Mouse (Mus musculus) skeletal muscle tissue, postnatal 0 days (tissue): ENCODE results near the gene Unc119b. TPM values are rescaled to one million over a fixed set of nuclear protein-coding genes. Genes with fewer than 3 reads are reported as not detected.

ENCODE experiments used
- polyA plus RNA-seq: library from polyadenylated mRNA; unstranded; fragments of >200 nt; fragmentation: Nextera tagmentation; extraction: Ambion mirVana; gene quantifications from 2 replicates; pipeline ENCODE4 v1.2.1, GENCODE M21; 2015

Unc119b gene
- 10.2 and 11.9 TPM in 2 replicates for polyA plus RNA-seq

GRCm38 (mm10) chr5:115134234-115135165 is at the start of gene Unc119b:
Gene Unc119b (minus strand): TSS chr5:115134975.

DNA sequence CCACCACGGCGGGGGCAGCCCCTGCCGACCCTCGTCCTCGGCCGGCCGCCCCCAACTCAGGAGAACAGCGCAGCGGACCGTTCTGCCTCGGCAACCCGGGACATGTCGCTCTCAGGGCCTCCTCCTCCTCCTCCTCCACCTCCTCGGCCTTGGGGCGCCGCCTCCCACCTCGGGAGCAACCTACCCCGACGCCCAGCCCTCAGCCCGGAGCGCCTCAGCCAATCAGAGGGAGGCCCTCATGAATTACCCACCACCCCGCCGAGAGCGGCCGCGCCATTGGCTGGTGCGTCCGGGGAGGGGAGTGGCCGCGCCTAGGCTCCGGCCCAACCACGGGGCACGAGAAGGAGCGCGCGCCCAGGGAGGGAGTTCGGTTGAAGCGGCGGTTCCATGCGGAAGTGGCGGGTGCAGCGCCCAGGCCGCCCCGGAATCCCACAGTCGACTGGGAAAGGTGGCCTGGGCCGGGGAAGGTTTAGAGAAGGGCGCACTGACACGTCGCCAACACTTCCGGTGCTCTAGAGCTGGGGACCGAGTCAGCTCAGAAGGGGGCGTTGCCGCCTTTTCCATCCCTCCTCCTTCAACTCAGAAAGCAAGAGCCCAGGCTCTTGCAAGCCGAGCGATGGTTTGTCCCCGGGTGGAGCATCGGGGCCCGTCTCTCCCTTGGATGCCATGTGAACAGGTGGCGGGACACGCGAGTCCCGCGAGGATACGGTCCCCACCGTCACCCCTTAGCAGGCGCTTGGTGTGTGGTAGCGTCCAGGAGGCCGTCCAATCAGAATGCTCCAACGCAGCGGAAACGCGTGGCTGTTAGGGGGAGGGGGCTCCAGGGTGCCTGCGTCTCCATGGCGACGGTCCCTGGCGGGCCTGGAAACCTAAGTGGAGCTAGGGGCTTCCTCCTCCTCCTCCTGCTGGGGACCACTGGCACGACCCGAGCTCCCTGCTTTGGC is 23.5 kb upstream of the Unc119b start, which contains the start of gene Mlec:
Gene Mlec (minus strand): TSS at position 140 of the 944 bp plus-strand sequence.

DNA sequence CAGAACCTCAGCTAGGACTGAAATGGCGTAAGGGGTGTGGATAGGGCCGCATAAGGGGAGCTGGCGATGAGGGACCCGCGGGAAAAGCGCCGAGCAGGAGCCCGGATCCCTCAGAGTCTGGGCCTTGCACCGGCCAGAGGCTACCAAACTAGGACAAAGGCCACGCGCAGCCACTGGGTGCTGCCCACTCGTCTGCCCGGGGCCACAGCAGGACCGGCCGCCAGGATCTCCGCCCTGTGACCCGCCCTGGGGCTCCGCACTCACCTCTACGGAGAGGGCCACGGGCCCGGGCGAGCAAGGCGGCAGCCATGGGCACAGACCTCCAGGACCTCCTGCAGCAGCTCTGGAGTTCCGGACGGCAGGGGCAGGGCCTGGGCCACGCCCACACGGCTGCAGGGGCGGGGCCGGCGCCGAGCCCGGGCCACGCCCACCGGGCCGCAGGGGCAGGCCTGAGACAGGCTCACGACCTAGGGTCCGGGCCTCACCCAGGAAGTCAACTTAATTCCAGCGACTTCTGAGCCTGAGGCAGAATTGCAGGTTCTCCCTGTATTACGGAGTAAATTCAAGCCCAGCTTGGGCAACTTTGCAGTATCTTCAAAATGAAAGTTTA is 15.7 kb downstream of the Unc119b start, which contains the start of gene Acads:
Gene Acads (minus strand): TSS at position 386 of the 610 bp plus-strand sequence.

GRCm38 (mm10) chr5:115098195-115098594 is 36.6 kb downstream of the Unc119b start, which contains the start of gene Gm10401:
Gene Gm10401 (minus strand): TSS chr5:115098295.

Other genes with a start within 250 kb of the Unc119b start
- 9.1 and 10.0 TPM in 2 replicates for gene Oasl2, start 238.0 kb downstream of the Unc119b start, polyA plus RNA-seq
- gene Oasl1, start 211.7 kb downstream of the Unc119b start, polyA plus RNA-seq = 0.73 and 0.91 TPM in 2 replicates
- gene 2210016L21Rik, start 192.8 kb downstream of the Unc119b start, polyA plus RNA-seq = 41.6 and 42.0 TPM in 2 replicates
- gene Hnf1a, start 163.9 kb downstream of the Unc119b start, polyA plus RNA-seq = 0.06 and 0.11 TPM in 2 replicates
- gene Sppl3, start 123.8 kb downstream of the Unc119b start, polyA plus RNA-seq = 14.4 and 15.0 TPM in 2 replicates
- gene Gm10401, start 36.7 kb downstream of the Unc119b start, polyA plus RNA-seq = 16.4 and 20.0 TPM in 2 replicates
- gene Acads, start 15.6 kb downstream of the Unc119b start, polyA plus RNA-seq = 97.2 and 104 TPM in 2 replicates
- 42.9 and 45.9 TPM in 2 replicates for gene Mlec, start 23.2 kb upstream of the Unc119b start, polyA plus RNA-seq
- gene Cabp1, start 59.4 kb upstream of the Unc119b start, polyA plus RNA-seq = 1.1 and 1.6 TPM in 2 replicates
- 48.9 and 59.9 TPM in 2 replicates for gene Pop5, start 100.9 kb upstream of the Unc119b start, polyA plus RNA-seq
- 97.3 and 98.4 TPM in 2 replicates for gene Rnf10, start 137.9 kb upstream of the Unc119b start, polyA plus RNA-seq
- gene Coq5, start 144.7 kb upstream of the Unc119b start, polyA plus RNA-seq = 89.5 and 90.2 TPM in 2 replicates
- gene Dynll1, start 166.0 kb upstream of the Unc119b start, polyA plus RNA-seq = 565 and 667 TPM in 2 replicates
- gene Srsf9, start 192.2 kb upstream of the Unc119b start, polyA plus RNA-seq = 65.4 and 86.5 TPM in 2 replicates
- 18.5 and 20.5 TPM in 2 replicates for gene Gatc, start 206.2 kb upstream of the Unc119b start, polyA plus RNA-seq
- gene Triap1, start 206.2 kb upstream of the Unc119b start, polyA plus RNA-seq = 35.3 and 37.8 TPM in 2 replicates
- gene Cox6a1, start 214.0 kb upstream of the Unc119b start, polyA plus RNA-seq = 668 and 861 TPM in 2 replicates